Mouse (Mus musculus) cortical plate, adult 2 months (tissue): Measurements from ENCODE around the gene Adk. TPM values are rescaled to one million over a fixed set of nuclear protein-coding genes. Genes with fewer than 3 reads are reported as not detected.
A peak's percentile ranks its signal among the peaks of the same experiment; 100 is the strongest.

Experiments used
- H3K27ac ChIP-seq: fragments of 200-500 bp; 2 replicates; pipeline ENCODE4 v1.5.1; 2012; ENCODE audit warnings: low read length, control low read depth, inconsistent platforms; ENCODE audit not compliant: insufficient read depth
- H3K4me1 ChIP-seq: fragments of 200-500 bp; 2 replicates; pipeline ENCODE4 v1.6.1; 2011; ENCODE audit warnings: low read length; ENCODE audit not compliant: control insufficient read depth, insufficient read depth
- H3K4me3 ChIP-seq: fragments of 200-500 bp; 2 replicates; pipeline ENCODE4 v1.5.1; 2011; ENCODE audit warnings: mild to moderate bottlenecking, low read length, control low read depth; ENCODE audit not compliant: insufficient read depth
- CTCF ChIP-seq: fragments of 200-500 bp; IDR thresholded peaks from 2 replicates; pipeline ENCODE4 v1.5.1; 2011; ENCODE audit warnings: mild to moderate bottlenecking, control low read depth, low read length; ENCODE audit not compliant: insufficient read depth; ENCODE audit errors: extremely low read depth
- POLR2A ChIP-seq: fragments of 200-500 bp; IDR thresholded peaks from 2 replicates; pipeline ENCODE4 v1.6.1; 2011; ENCODE audit warnings: mild to moderate bottlenecking, low read length, control low read depth; ENCODE audit not compliant: insufficient read depth; ENCODE audit errors: extremely low read depth
- polyA plus RNA-seq: library from polyadenylated mRNA; depleted of rRNA; stranded (reverse); fragments of >200 nt; gene quantifications from 2 replicates; pipeline ENCODE4 v1.2.3, GENCODE M21; 2012

The Adk gene
- polyA plus RNA-seq, 1 experiment, result 65.2 TPM

GRCm38 (mm10) chr14:21142603-21143002 is 90.2 kb downstream of the Adk start:
- H3K4me1 ChIP-seq, result no peaks in the 10 kb centered on the region
- H3K4me3 ChIP-seq, result no peak overlapping the region
- TF ChIP-seq POLR2A (no peak), CTCF (no peak)
- no peak overlapping the region for H3K27ac ChIP-seq

GRCm38 (mm10) chr14:21143406-21144115 is 91.2 kb downstream of the Adk start:
- no peak overlapping the region for H3K4me3 ChIP-seq
- no peak overlapping the region for H3K27ac ChIP-seq
- no peaks in the 10 kb centered on the region for H3K4me1 ChIP-seq
- no peak for TF ChIP-seq POLR2A
- peak; percentile 42; the same call in 1 of the 2 replicates for TF ChIP-seq CTCF

- TF ChIP-seq POLR2A (no peak), CTCF (no peak)
- no peaks in the 10 kb centered on the region for H3K4me1 ChIP-seq
- no peak overlapping the region for H3K4me3 ChIP-seq
- H3K27ac ChIP-seq, result no peak overlapping the region
These were observed 94.8 kb downstream of the Adk start for GRCm38 (mm10) chr14:21147171-21147570.

GRCm38 (mm10) chr14:21150301-21150700 is 97.9 kb downstream of the Adk start:
- H3K4me3 ChIP-seq, result no peak overlapping the region
- 0 out of 2 replicates have a peak, but pooled peaks cover 1% of the 10 kb centered on the region for H3K4me1 ChIP-seq
- TF ChIP-seq CTCF (no peak), POLR2A (no peak)
- no peak overlapping the region for H3K27ac ChIP-seq

GRCm38 (mm10) chr14:21152055-21152454 is 99.7 kb downstream of the Adk start:
- no peak overlapping the region for H3K4me3 ChIP-seq
- TF ChIP-seq CTCF, result no peak
- TF ChIP-seq POLR2A, result no peak
- H3K27ac ChIP-seq, result no peak overlapping the region
- peaks cover 1% of the 10 kb centered on the region; the same call in 1 of the 2 replicates for H3K4me1 ChIP-seq

GRCm38 (mm10) chr14:21165706-21166105 is 113.3 kb downstream of the Adk start:
- Histone ChIP-seq H3K27ac (no peak overlapping the region), H3K4me1 (no peaks in the 10 kb centered on the region), H3K4me3 (no peak overlapping the region)
- no peak for TF ChIP-seq CTCF
- TF ChIP-seq POLR2A, result no peak

GRCm38 (mm10) chr14:21166114-21166513 is 113.7 kb downstream of the Adk start:
- H3K4me1 ChIP-seq, result no peaks in the 10 kb centered on the region
- H3K27ac ChIP-seq, result no peak overlapping the region
- no peak overlapping the region for H3K4me3 ChIP-seq
- TF ChIP-seq CTCF, result no peak
- TF ChIP-seq POLR2A, result no peak

- H3K4me3 ChIP-seq, result no peak overlapping the region
- no peak overlapping the region for H3K27ac ChIP-seq
- no peaks in the 10 kb centered on the region for H3K4me1 ChIP-seq
- no peak for TF ChIP-seq CTCF
- no peak for TF ChIP-seq POLR2A
These were observed 121.8 kb downstream of the Adk start for GRCm38 (mm10) chr14:21173973-21174745.

- no peaks in the 10 kb centered on the region for H3K4me1 ChIP-seq
- no peak overlapping the region for H3K4me3 ChIP-seq
- H3K27ac ChIP-seq, result no peak overlapping the region
- TF ChIP-seq POLR2A (no peak), CTCF (no peak)
These were observed 122.4 kb downstream of the Adk start for GRCm38 (mm10) chr14:21174804-21175203.

GRCm38 (mm10) chr14:21177781-21178180 is 125.4 kb downstream of the Adk start:
- TF ChIP-seq POLR2A (no peak), CTCF (no peak)
- no peaks in the 10 kb centered on the region for H3K4me1 ChIP-seq
- no peak overlapping the region for H3K4me3 ChIP-seq
- no peak overlapping the region for H3K27ac ChIP-seq
